Mouse (Mus musculus) midbrain, embryonic 15.5 days (tissue): ENCODE measurements around the gene Rab31. TPM values are rescaled to one million over a fixed set of nuclear protein-coding genes. Genes with fewer than 3 reads are reported as not detected.

Experiments
- ATAC-seq: fragments of 200-750 bp; cut with Nextera tagmentation; replicated peaks from 2 replicates; pipeline ENCODE4 v1.8.0; 2017; ENCODE audit warnings: moderate TSS enrichment
- H3K27ac ChIP-seq: fragments of 300-500 bp; sonication (generic); 2 replicates; pipeline ENCODE4 v1.5.1; 2015; ENCODE audit warnings: mild to moderate bottlenecking, inconsistent platforms
- H3K27me3 ChIP-seq: fragments of 300-500 bp; sonication (generic); replicated peaks from 2 replicates; pipeline ENCODE4 v1.6.1; 2015; ENCODE audit warnings: inconsistent platforms
- H3K36me3 ChIP-seq: fragments of 300-500 bp; sonication (generic); replicated peaks from 2 replicates; pipeline ENCODE4 v1.6.1; 2015; ENCODE audit warnings: inconsistent platforms
- H3K4me1 ChIP-seq: fragments of 300-500 bp; sonication (generic); 2 replicates; pipeline ENCODE4 v1.6.1; 2015; ENCODE audit warnings: inconsistent platforms
- H3K4me2 ChIP-seq: fragments of 300-500 bp; sonication (generic); 2 replicates; pipeline ENCODE4 v1.6.1; 2015; ENCODE audit warnings: inconsistent platforms, mild to moderate bottlenecking, moderate library complexity
- H3K4me3 ChIP-seq: fragments of 300-500 bp; sonication (generic); 2 replicates; pipeline ENCODE4 v1.5.1; 2015; ENCODE audit warnings: mild to moderate bottlenecking, inconsistent platforms
- H3K9ac ChIP-seq: fragments of 300-500 bp; sonication (generic); 2 replicates; pipeline ENCODE4 v1.6.1; 2015; ENCODE audit warnings: mild to moderate bottlenecking, inconsistent platforms
- H3K9me3 ChIP-seq: fragments of 300-500 bp; sonication (generic); 2 replicates; pipeline ENCODE4 v1.6.1; 2016; ENCODE audit warnings: inconsistent platforms
- WGBS: fragments of 180-500 bp; shearing (Covaris S2); methylation state at CpG from one replicate; pipeline ENCODE4 v1.1.7; 2015; ENCODE audit warnings: mixed read lengths; 5-methylcytosine and 5-hydroxymethylcytosine counted together
- polyA plus RNA-seq: library from polyadenylated mRNA; unstranded; fragments of >200 nt; fragmentation: Nextera tagmentation; extraction: Ambion mirVana; gene quantifications from 2 replicates; pipeline ENCODE4 v1.2.1, GENCODE M21; 2015

Gene Rab31
- polyA plus RNA-seq, 1 experiment from 2014 or later = 76.6 TPM

- 49% methylated on average over 6 of the region's 6 CpGs for WGBS
- ATAC-seq = no peak
- no peak overlapping the region for H3K27ac ChIP-seq
- H3K36me3 ChIP-seq = no peaks in the 10 kb centered on the region
- H3K4me3 ChIP-seq = no peak overlapping the region
- H3K27me3 ChIP-seq = no peaks in the 10 kb centered on the region
- H3K4me2 ChIP-seq = no peak overlapping the region
- H3K9ac ChIP-seq = no peak overlapping the region
- H3K4me1 ChIP-seq = peaks cover 15% of the 10 kb centered on the region
- no peaks in the 10 kb centered on the region for H3K9me3 ChIP-seq
Observed at GRCm38 (mm10) chr17:65746314-65746713, 26.2 kb downstream of the Rab31 start.

- Histone ChIP-seq H3K9me3 (no peaks in the 10 kb centered on the region), H3K4me1 (peaks cover 15% of the 10 kb centered on the region), H3K4me2 (no peak overlapping the region), H3K4me3 (no peak overlapping the region), H3K9ac (no peak overlapping the region), H3K27me3 (no peaks in the 10 kb centered on the region), H3K27ac (peak overlapping the region; percentile 45; the same call in 1 of the 2 replicates), H3K36me3 (no peaks in the 10 kb centered on the region)
- ATAC-seq = no peak
- WGBS = 73% methylated on average over 11 of the region's 11 CpGs
Observed at GRCm38 (mm10) chr17:65743664-65744330, 28.8 kb downstream of the Rab31 start.

GRCm38 (mm10) chr17:65742969-65743368 lies 29.6 kb downstream of the Rab31 start:
- Histone ChIP-seq H3K27ac (peak overlapping the region; percentile 48), H3K9me3 (no peaks in the 10 kb centered on the region), H3K4me1 (peaks cover 15% of the 10 kb centered on the region), H3K4me3 (no peak overlapping the region), H3K27me3 (no peaks in the 10 kb centered on the region), H3K4me2 (no peak overlapping the region), H3K36me3 (no peaks in the 10 kb centered on the region), H3K9ac (no peak overlapping the region)
- ATAC-seq = 0 out of 2 replicates have a peak, but pooled peaks have one; percentile 9
- WGBS = 39% methylated on average over 4 of the region's 4 CpGs

GRCm38 (mm10) chr17:65742245-65742905 lies 30.2 kb downstream of the Rab31 start:
- peak; percentile 84 for ATAC-seq
- Histone ChIP-seq H3K36me3 (no peaks in the 10 kb centered on the region), H3K9ac (no peak overlapping the region), H3K4me1 (peaks cover 15% of the 10 kb centered on the region), H3K4me3 (no peak overlapping the region), H3K27ac (peak overlapping the region; percentile 48), H3K4me2 (no peak overlapping the region), H3K27me3 (no peaks in the 10 kb centered on the region), H3K9me3 (no peaks in the 10 kb centered on the region)
- WGBS = 18% methylated on average over 10 of the region's 10 CpGs

GRCm38 (mm10) chr17:65741565-65741964 lies 31.0 kb downstream of the Rab31 start:
- H3K9ac ChIP-seq = no peak overlapping the region
- no peak for ATAC-seq
- 87% methylated on average over 4 of the region's 4 CpGs for WGBS

GRCm38 (mm10) chr17:65739874-65740725 lies 32.5 kb downstream of the Rab31 start:
- Histone ChIP-seq H3K9ac (no peak overlapping the region), H3K27ac (no peak overlapping the region), H3K9me3 (no peaks in the 10 kb centered on the region), H3K4me3 (no peak overlapping the region), H3K27me3 (no peaks in the 10 kb centered on the region), H3K36me3 (no peaks in the 10 kb centered on the region), H3K4me1 (peaks cover 15% of the 10 kb centered on the region), H3K4me2 (no peak overlapping the region)
- no peak for ATAC-seq
- 87% methylated on average over 15 of the region's 15 CpGs for WGBS

More at GRCm38 (mm10) chr17:65741565-65741964, 31.0 kb downstream of the Rab31 start:
- Histone ChIP-seq H3K27me3 (no peaks in the 10 kb centered on the region), H3K4me1 (peaks cover 15% of the 10 kb centered on the region), H3K4me2 (no peak overlapping the region), H3K36me3 (no peaks in the 10 kb centered on the region), H3K27ac (0 out of 2 replicates have a peak overlapping the region, but pooled peaks have one; percentile 48), H3K4me3 (no peak overlapping the region), H3K9me3 (no peaks in the 10 kb centered on the region)

GRCm38 (mm10) chr17:65737622-65738021 lies 34.9 kb downstream of the Rab31 start:
- 91% methylated on average over 6 of the region's 6 CpGs for WGBS
- no peak for ATAC-seq
- H3K27me3 ChIP-seq = no peaks in the 10 kb centered on the region
- peaks cover 9% of the 10 kb centered on the region for H3K4me1 ChIP-seq
- H3K4me3 ChIP-seq = no peak overlapping the region
- H3K4me2 ChIP-seq = no peak overlapping the region
- no peak overlapping the region for H3K27ac ChIP-seq
- no peaks in the 10 kb centered on the region for H3K36me3 ChIP-seq
- no peak overlapping the region for H3K9ac ChIP-seq
- no peaks in the 10 kb centered on the region for H3K9me3 ChIP-seq

GRCm38 (mm10) chr17:65737175-65737574 lies 35.4 kb downstream of the Rab31 start:
- no peak overlapping the region for H3K9ac ChIP-seq
- ATAC-seq = no peak
- no peak overlapping the region for H3K4me2 ChIP-seq
- H3K27me3 ChIP-seq = no peaks in the 10 kb centered on the region
- peaks cover 5% of the 10 kb centered on the region for H3K4me1 ChIP-seq
- H3K27ac ChIP-seq = no peak overlapping the region
- WGBS = 86% methylated on average over 5 of the region's 5 CpGs
- H3K36me3 ChIP-seq = no peaks in the 10 kb centered on the region
- no peaks in the 10 kb centered on the region for H3K9me3 ChIP-seq
- H3K4me3 ChIP-seq = no peak overlapping the region

- Histone ChIP-seq H3K27me3 (no peaks in the 10 kb centered on the region), H3K4me1 (no peaks in the 10 kb centered on the region), H3K4me3 (no peak overlapping the region), H3K4me2 (no peak overlapping the region), H3K9me3 (no peaks in the 10 kb centered on the region), H3K36me3 (no peaks in the 10 kb centered on the region), H3K27ac (no peak overlapping the region), H3K9ac (no peak overlapping the region)
- ATAC-seq = no peak
- 93% methylated on average over 2 of the region's 2 CpGs for WGBS
Observed at GRCm38 (mm10) chr17:65735088-65735487, 37.5 kb downstream of the Rab31 start.

GRCm38 (mm10) chr17:65732666-65733065 lies 39.9 kb downstream of the Rab31 start:
- WGBS = 84% methylated on average over 4 of the region's 4 CpGs

GRCm38 (mm10) chr17:65731710-65732109 lies 40.8 kb downstream of the Rab31 start:
- Histone ChIP-seq H3K9ac (no peak overlapping the region), H3K4me1 (no peaks in the 10 kb centered on the region), H3K4me2 (no peak overlapping the region), H3K27ac (no peak overlapping the region), H3K36me3 (no peaks in the 10 kb centered on the region), H3K9me3 (no peaks in the 10 kb centered on the region), H3K4me3 (no peak overlapping the region), H3K27me3 (no peaks in the 10 kb centered on the region)
- no peak for ATAC-seq
- WGBS = 92% methylated on average over 9 of the region's 9 CpGs

More at GRCm38 (mm10) chr17:65732666-65733065, 39.9 kb downstream of the Rab31 start:
- no peaks in the 10 kb centered on the region for H3K27me3 ChIP-seq
- H3K36me3 ChIP-seq = no peaks in the 10 kb centered on the region
- no peaks in the 10 kb centered on the region for H3K9me3 ChIP-seq
- no peak for ATAC-seq
- no peak overlapping the region for H3K4me2 ChIP-seq
- no peak overlapping the region for H3K9ac ChIP-seq
- H3K27ac ChIP-seq = no peak overlapping the region
- H3K4me1 ChIP-seq = no peaks in the 10 kb centered on the region
- H3K4me3 ChIP-seq = no peak overlapping the region
